Mouse (Mus musculus) CH12.LX (cell line): ENCODE data around the gene Pard6a.

Source experiments
- BHLHE40 ChIP-seq: IDR thresholded peaks from 2 replicates; pipeline ENCODE4 v1.6.1; 2011; ENCODE audit warnings: mild to moderate bottlenecking, low read depth, low read length, improper control_type of control experiment
- CHD1 ChIP-seq: IDR thresholded peaks from 2 replicates; pipeline ENCODE4 v1.6.1; 2012; ENCODE audit warnings: low read depth, low read length, improper control_type of control experiment, inconsistent platforms
- CTCF ChIP-seq, 2 experiments: IDR thresholded peaks in 1 of 2; conservative IDR thresholded peaks in 1 of 2; 2 replicates each; pipeline ENCODE4 v1.5.1; 2011 to 2012; ENCODE audit warnings: low read depth in 2 of 2, low read length in 2 of 2, improper control_type of control experiment in 1 of 2, inconsistent platforms in 1 of 2, mild to moderate bottlenecking in 1 of 2, moderate library complexity in 1 of 2
- EP300 ChIP-seq: IDR thresholded peaks from 2 replicates; pipeline ENCODE4 v1.6.1; 2011; ENCODE audit warnings: low read length, improper control_type of control experiment
- GABPA ChIP-seq: IDR thresholded peaks from 2 replicates; pipeline ENCODE4 v1.6.1; 2012; ENCODE audit warnings: low read depth, low read length, improper control_type of control experiment, inconsistent platforms; ENCODE audit not compliant: insufficient replicate concordance
- JUND ChIP-seq: conservative IDR thresholded peaks from 2 replicates; pipeline ENCODE4 v1.6.1; 2011; ENCODE audit warnings: low read depth, low read length, improper control_type of control experiment
- KAT2A ChIP-seq: IDR thresholded peaks from 2 replicates; pipeline ENCODE4 v1.6.1; 2012; ENCODE audit warnings: low read length, improper control_type of control experiment, inconsistent platforms; ENCODE audit not compliant: insufficient replicate concordance
- MEF2A ChIP-seq: IDR thresholded peaks from 2 replicates; pipeline ENCODE4 v1.6.1; 2014; ENCODE audit warnings: low read depth, mild to moderate bottlenecking, inconsistent platforms, low read length, improper control_type of control experiment, borderline replicate concordance
- MYC ChIP-seq: IDR thresholded peaks from 2 replicates; pipeline ENCODE4 v1.6.1; 2011; ENCODE audit warnings: low read depth, mild to moderate bottlenecking, improper control_type of control experiment, low read length
- POLR2A ChIP-seq: IDR thresholded peaks from 2 replicates; pipeline ENCODE4 v1.6.1; 2011; ENCODE audit warnings: low read depth, mild to moderate bottlenecking, improper control_type of control experiment, low read length
- RCOR1 ChIP-seq: conservative IDR thresholded peaks from 2 replicates; pipeline ENCODE4 v1.6.1; 2012; ENCODE audit warnings: low read depth, mild to moderate bottlenecking, inconsistent platforms, low read length, improper control_type of control experiment
- ZC3H11A ChIP-seq: IDR thresholded peaks from 2 replicates; pipeline ENCODE4 v1.6.1; 2012; ENCODE audit warnings: low read depth, mild to moderate bottlenecking, inconsistent platforms, low read length, improper control_type of control experiment
- ZKSCAN1 ChIP-seq: IDR thresholded peaks from 2 replicates; pipeline ENCODE4 v1.6.1; 2012; ENCODE audit warnings: low read depth, inconsistent platforms, low read length, improper control_type of control experiment, borderline replicate concordance
- ZNF384 ChIP-seq: IDR thresholded peaks from 2 replicates; pipeline ENCODE4 v1.6.1; 2012; ENCODE audit warnings: low read depth, low read length, improper control_type of control experiment, inconsistent platforms

DNA sequence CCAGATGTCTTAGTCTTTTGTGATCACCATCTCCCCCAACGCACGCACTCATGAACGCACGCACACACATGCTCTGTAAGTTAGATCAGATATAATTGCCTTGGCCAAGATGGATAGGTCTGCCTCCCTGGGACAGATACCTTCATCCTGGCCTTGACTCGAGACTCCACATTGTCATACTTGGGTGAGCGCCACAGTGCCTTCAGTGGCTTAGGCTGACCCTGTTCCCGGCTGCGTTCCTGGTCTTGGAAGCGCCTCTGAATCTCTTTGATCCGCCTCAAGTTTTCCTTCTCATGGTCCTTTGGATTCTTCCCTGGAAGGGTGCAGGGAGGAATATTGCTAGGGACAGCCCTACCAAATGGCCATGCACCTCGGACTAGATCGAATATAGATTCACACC, 5.5 kb downstream of the Pard6a start:
- no peak for TF ChIP-seq CTCF (conservative IDR thresholded peaks at IDR 0.05 in 1 of 2, IDR thresholded peaks at IDR 0.05 in 1 of 2; ENCODE audit: low read depth in 2 of 2, low read length in 2 of 2)
- TF ChIP-seq POLR2A = no peak
- no peak for TF ChIP-seq ZKSCAN1
- TF ChIP-seq ZNF384 = no peak
- TF ChIP-seq BHLHE40 = no peak
- no peak for TF ChIP-seq JUND
- no peak for TF ChIP-seq MEF2A
- TF ChIP-seq EP300 = no peak
- no peak for TF ChIP-seq MYC
- TF ChIP-seq RCOR1 = no peak
- TF ChIP-seq CHD1 = no peak
- TF ChIP-seq GABPA = no peak
- no peak for TF ChIP-seq ZC3H11A
- no peak for TF ChIP-seq KAT2A
